Mouse (Mus musculus) left cerebral cortex, adult 11 months (tissue): ENCODE measurements at regions not wholly inside any gene's neighbourhood (a gene's known extent, or its start where the extent isn't known, plus 50 kb on each side); places are given as distances from the start of the nearest gene placed in this dataset.

Experiments
- DNase-seq: peaks from one replicate; pipeline ENCODE4 v3.0.0; 2022; ENCODE audit warnings: low spot score

GRCm38 (mm10) chr14:29784506-29784905, 62.8 kb upstream of the Cacna2d3 start:
- no peak for DNase-seq

- DNase-seq: no peak
Measured at GRCm38 (mm10) chr14:29786431-29786830, 64.8 kb upstream of the Cacna2d3 start.

GRCm38 (mm10) chr14:29787796-29788195, 66.1 kb upstream of the Cacna2d3 start:
- no peak for DNase-seq

GRCm38 (mm10) chr14:29788351-29788750, 66.7 kb upstream of the Cacna2d3 start:
- no peak for DNase-seq

- DNase-seq: no peak
Measured at GRCm38 (mm10) chr14:29795325-29795724, 73.7 kb upstream of the Cacna2d3 start.

- no peak for DNase-seq
Measured at GRCm38 (mm10) chr14:29796396-29796795, 74.7 kb upstream of the Cacna2d3 start.

GRCm38 (mm10) chr14:29799852-29800251, 78.2 kb upstream of the Cacna2d3 start:
- DNase-seq: no peak

- DNase-seq: no peak
Measured at GRCm38 (mm10) chr14:29805234-29805633, 83.6 kb upstream of the Cacna2d3 start.

GRCm38 (mm10) chr14:29807881-29808280, 86.2 kb upstream of the Cacna2d3 start:
- DNase-seq: no peak

GRCm38 (mm10) chr14:29814626-29815025, 93.0 kb upstream of the Cacna2d3 start:
- DNase-seq: no peak

- no peak for DNase-seq
Measured at GRCm38 (mm10) chr14:29817548-29817947, 95.9 kb upstream of the Cacna2d3 start.

GRCm38 (mm10) chr14:29818251-29818650, 96.6 kb upstream of the Cacna2d3 start:
- DNase-seq: peak; percentile 21

GRCm38 (mm10) chr14:29818751-29819150, 97.1 kb upstream of the Cacna2d3 start:
- DNase-seq: no peak

- no peak for DNase-seq
Measured at GRCm38 (mm10) chr14:29837063-29837462, 115.4 kb upstream of the Cacna2d3 start.

GRCm38 (mm10) chr14:29839576-29839975, 117.9 kb upstream of the Cacna2d3 start:
- no peak for DNase-seq

GRCm38 (mm10) chr14:29841361-29842117, 119.9 kb upstream of the Cacna2d3 start:
- no peak for DNase-seq

GRCm38 (mm10) chr14:29847661-29848060, 120.4 kb upstream of the Selenok start:
- DNase-seq: no peak

- no peak for DNase-seq
Measured at GRCm38 (mm10) chr14:29851286-29851685, 116.8 kb upstream of the Selenok start.

- no peak for DNase-seq
Measured at GRCm38 (mm10) chr14:29851956-29852725, 116.0 kb upstream of the Selenok start.

- DNase-seq: no peak
Measured at GRCm38 (mm10) chr14:29862032-29862431, 106.1 kb upstream of the Selenok start.

- DNase-seq: peak; percentile 41
Measured at GRCm38 (mm10) chr14:29866455-29867275, 101.4 kb upstream of the Selenok start.

GRCm38 (mm10) chr14:29867311-29867710, 100.8 kb upstream of the Selenok start:
- no peak for DNase-seq
